Mouse (Mus musculus): Measurements from ENCODE around the gene Glg1. TPM values are rescaled to one million over a fixed set of nuclear protein-coding genes. Genes with fewer than 3 reads are reported as not detected.

Glg1 gene
- total and polyA plus RNA-seq, 2 experiments: 12.0 to 13.5 TPM

GRCm38 (mm10) chr8:111114891-111115290 is 144.1 kb downstream of the Glg1 start:
- TF ChIP-seq POLR2A (IDR thresholded peaks at IDR 0.05; ENCODE audit: extremely low read depth, insufficient read depth, low read length): no peak
- no peak for TF ChIP-seq CTCF (IDR thresholded peaks at IDR 0.05; ENCODE audit: low read depth, low read length)
- H3K9ac ChIP-seq (ENCODE audit: low read depth, low read length): no peak overlapping the region

More at GRCm38 (mm10) chr8:111114891-111115290, 144.1 kb downstream of the Glg1 start:
- 98% methylated on average over 5 of the region's 5 CpGs for WGBS
- Histone ChIP-seq H3K27me3 (ENCODE audit: control insufficient read depth, insufficient read depth, low read length) (no peaks in the 10 kb centered on the region), H3K36me3 (ENCODE audit: control insufficient read depth, insufficient read depth, low read length) (peaks cover 61% of the 10 kb centered on the region), H3K79me2 (ENCODE audit: control insufficient read depth, insufficient read depth, low read length) (no peaks in the 10 kb centered on the region), H3K4me1 (ENCODE audit: control insufficient read depth, insufficient read depth, low read length) (no peaks in the 10 kb centered on the region), H3K27ac (replicated peaks; ENCODE audit: insufficient read depth, low read depth, low read length) (no peak overlapping the region), H3K4me3 (ENCODE audit: insufficient read depth, low read depth, low read length) (no peak overlapping the region)
- DNase-seq (ENCODE audit: extremely low read depth, low read depth, low spot score): no peak

Other genes with a start within 250 kb of the Glg1 start
- 5.8 and 7.1 TPM in 2 replicates for gene Ddx19b, start 227.5 kb downstream of the Glg1 start, total RNA-seq (2014; rRNA removed)
- 3.3 and 3.4 TPM in 2 replicates for gene Ddx19b, start 227.5 kb downstream of the Glg1 start, polyA plus RNA-seq (2012; rRNA removed)
- 60.1 and 60.5 TPM in 2 replicates for gene Aars, start 226.1 kb downstream of the Glg1 start, total RNA-seq (2014; rRNA removed)
- gene Aars, start 226.1 kb downstream of the Glg1 start, polyA plus RNA-seq (2012; rRNA removed): 56.6 and 56.9 TPM in 2 replicates
- not detected in 2 replicates for gene Exosc6, start 202.9 kb downstream of the Glg1 start, total RNA-seq (2014; rRNA removed)
- not detected in 2 replicates for gene Exosc6, start 202.9 kb downstream of the Glg1 start, polyA plus RNA-seq (2012; rRNA removed)
- not detected in 2 replicates for gene Clec18a, start 166.8 kb downstream of the Glg1 start, total RNA-seq (2014; rRNA removed)
- not detected in 2 replicates for gene Clec18a, start 166.8 kb downstream of the Glg1 start, polyA plus RNA-seq (2012; rRNA removed)
- 18.3 and 18.4 TPM in 2 replicates for gene Pdpr, start 164.6 kb downstream of the Glg1 start, total RNA-seq (2014; rRNA removed)
- 7.7 and 9.6 TPM in 2 replicates for gene Pdpr, start 164.6 kb downstream of the Glg1 start, polyA plus RNA-seq (2012; rRNA removed)
- 12.2 and 14.0 TPM in 2 replicates for gene Rfwd3, start 41.0 kb upstream of the Glg1 start, total RNA-seq (2014; rRNA removed)
- gene Rfwd3, start 41.0 kb upstream of the Glg1 start, polyA plus RNA-seq (2012; rRNA removed): 4.9 and 6.3 TPM in 2 replicates
- gene Mlkl, start 79.0 kb upstream of the Glg1 start, total RNA-seq (2014; rRNA removed): 6.0 and 6.4 TPM in 2 replicates
- 1.1 and 2.5 TPM in 2 replicates for gene Mlkl, start 79.0 kb upstream of the Glg1 start, polyA plus RNA-seq (2012; rRNA removed)
- 0.09 TPM in 1 of 2 replicates, not detected in the other for gene Fa2h, start 134.6 kb upstream of the Glg1 start, total RNA-seq (2014; rRNA removed)
- gene Fa2h, start 134.6 kb upstream of the Glg1 start, polyA plus RNA-seq (2012; rRNA removed): 0.06 and 0.09 TPM in 2 replicates

All from liver, adult 2 months (tissue).